Mouse (Mus musculus) lung, postnatal 4 days (tissue): ENCODE data around the gene Ssbp4.
A peak's percentile ranks its signal among the peaks of the same experiment; 100 is the strongest.

Source experiments
- DNase-seq, 2 experiments: peaks; one replicate each; pipeline ENCODE4 v3.0.0; 2021

The Ssbp4 gene

DNA sequence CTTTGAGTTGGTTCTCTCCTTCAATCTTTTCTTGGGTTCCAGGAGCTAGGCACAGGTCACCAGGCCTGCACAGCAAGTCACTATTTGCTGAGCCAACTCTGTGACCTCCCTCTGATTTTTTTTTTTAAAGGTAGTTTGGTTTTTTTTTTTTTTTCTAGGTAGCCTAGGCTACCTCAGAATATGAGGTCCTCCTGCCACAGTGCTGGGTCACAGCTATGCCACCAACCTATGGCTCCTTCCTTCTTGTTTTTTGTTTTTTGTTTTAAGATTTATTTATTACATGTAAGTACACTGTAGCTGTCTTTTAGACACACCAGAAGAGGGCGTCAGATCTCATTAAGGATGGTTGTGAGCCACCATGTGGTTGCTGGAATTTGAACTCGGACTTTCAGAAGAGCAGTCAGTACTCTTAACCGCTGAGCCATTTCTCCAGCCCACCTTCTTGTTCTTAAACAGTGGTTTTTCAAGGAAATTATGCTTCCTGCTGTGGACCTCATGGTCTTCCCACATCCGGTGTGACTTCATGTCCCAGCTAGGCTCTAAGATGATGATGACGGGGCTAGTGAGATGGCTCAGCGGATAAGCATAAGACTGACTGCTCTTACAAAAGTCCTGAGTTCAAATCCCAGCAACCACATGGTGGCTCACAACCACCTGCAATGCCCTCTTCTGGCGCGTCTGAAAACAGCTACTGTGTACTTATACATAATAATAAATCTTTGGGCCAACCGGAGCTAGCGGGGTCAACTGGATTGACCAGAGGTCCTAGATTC lies 59.1 kb downstream of the Ssbp4 start:
- DNase-seq = no peak

DNA sequence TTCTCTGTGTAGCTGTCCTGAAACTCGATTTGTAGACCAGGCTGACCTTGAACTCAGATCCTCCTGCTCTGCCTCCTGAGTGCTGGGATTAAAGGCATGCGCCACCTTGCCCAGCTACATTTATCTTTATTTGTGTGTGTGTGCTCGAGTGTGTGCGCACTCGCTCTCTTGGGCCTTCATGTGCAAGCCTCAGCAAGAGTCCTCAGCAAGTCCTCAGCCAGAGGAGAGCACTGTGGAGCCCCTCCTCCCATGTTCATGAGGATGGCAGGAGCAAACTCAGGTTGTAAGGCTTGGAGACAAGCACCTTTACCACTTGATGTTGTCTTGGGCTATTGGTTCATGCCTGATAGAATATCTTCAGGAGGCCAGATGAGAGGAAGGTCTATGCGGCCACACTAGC lies 60.9 kb downstream of the Ssbp4 start:
- peak in 1 of 2 experiments; percentile 58 for DNase-seq
